Mouse (Mus musculus) lung, postnatal 0 days (tissue): ENCODE results near the gene Mad1l1.

Experiments used
- CTCF ChIP-seq: IDR thresholded peaks from 2 replicates; pipeline ENCODE4 v1.5.1; 2016; ENCODE audit warnings: antibody characterized with exemption, mild to moderate bottlenecking
- EP300 ChIP-seq: IDR thresholded peaks from 2 replicates; pipeline ENCODE4 v1.6.1; 2016; ENCODE audit warnings: antibody characterized with exemption, mild to moderate bottlenecking, control low read depth

DNA sequence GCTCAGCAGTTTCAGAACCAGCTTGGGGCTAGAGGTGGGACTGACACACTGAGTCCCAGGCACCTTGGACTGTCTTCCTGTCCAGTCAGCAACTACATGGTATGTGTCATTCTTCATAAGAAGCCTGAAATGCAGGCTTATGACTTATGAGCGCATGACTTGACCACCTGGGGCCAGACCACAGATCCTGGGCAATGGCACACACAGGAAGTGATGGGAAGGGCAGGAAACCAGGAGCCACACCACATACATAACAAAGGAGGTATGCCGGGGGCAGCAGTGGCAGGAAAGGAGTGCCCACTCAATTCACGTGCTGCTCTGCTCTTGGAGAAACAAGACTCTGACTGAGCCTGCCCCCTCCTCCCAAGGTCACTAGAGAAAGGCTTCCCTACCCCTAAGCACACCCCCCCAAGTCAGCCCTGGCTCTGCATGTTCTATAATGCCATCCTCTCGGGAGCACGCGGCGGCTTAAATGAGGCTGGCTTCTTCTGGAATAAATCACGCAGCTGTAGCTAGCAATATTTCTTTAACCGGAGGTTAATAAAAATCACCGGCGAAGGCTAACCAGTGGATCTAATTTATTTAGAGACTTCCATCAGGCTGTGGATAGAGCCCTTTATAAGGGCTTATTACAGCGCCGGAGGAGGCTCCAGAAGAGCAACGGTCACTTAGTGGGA lies 146.4 kb downstream of the Mad1l1 start:
- TF ChIP-seq CTCF: no peak
- no peak for TF ChIP-seq EP300
